Comparison of ENCODE assay signal across 24 mouse cellular contexts in genomic region chr15:60577084-60577483, GRCm38 (mm10).
"Had no signal": no experiment of that assay in that cellular context is flagged by ENCODE, and none has a peak within 500 bp of the region (broad histone marks: within the 10 kb centered on the region; RNA-seq: fewer than 3 reads in every experiment).

No protein-coding gene starts in this region.

- DNase-seq: gastrocnemius, postnatal 14 days; gastrocnemius, postnatal 36 days; heart, adult 11 months; heart, adult 2 months; heart, postnatal 14 days; heart, postnatal 36 days; kidney, adult 11 months; kidney, adult 2 months; kidney, adult 9 months; kidney, postnatal 14 days; kidney, postnatal 36 days; layer of hippocampus, adult 9-11 months; layer of hippocampus, postnatal 36 days; left cerebral cortex, postnatal 4 days had no signal

- ATAC-seq: hindbrain, postnatal 0 days; intestine, embryonic 16.5 days; liver, embryonic 12.5 days had no signal

- H3K27me3 ChIP-seq: heart, embryonic 13.5 days; heart, embryonic 15.5 days; hindbrain, embryonic 13.5 days; hindbrain, embryonic 15.5 days; kidney, embryonic 15.5 days; limb, embryonic 13.5 days; limb, embryonic 15.5 days; liver, embryonic 12.5 days had no signal
